Mouse (Mus musculus) erythroblast, embryonic 14.5 days (primary cell): ENCODE results near the gene Gdpd5.

Experiments
- GATA1 ChIP-seq: IDR thresholded peaks from 2 replicates; pipeline ENCODE4 v1.6.1; 2012; ENCODE audit warnings: low read length, inconsistent platforms, mixed read lengths
- TAL1 ChIP-seq: IDR thresholded peaks from 3 replicates; pipeline ENCODE4 v1.6.1; 2012; ENCODE audit warnings: low read length, inconsistent platforms, mixed read lengths

DNA sequence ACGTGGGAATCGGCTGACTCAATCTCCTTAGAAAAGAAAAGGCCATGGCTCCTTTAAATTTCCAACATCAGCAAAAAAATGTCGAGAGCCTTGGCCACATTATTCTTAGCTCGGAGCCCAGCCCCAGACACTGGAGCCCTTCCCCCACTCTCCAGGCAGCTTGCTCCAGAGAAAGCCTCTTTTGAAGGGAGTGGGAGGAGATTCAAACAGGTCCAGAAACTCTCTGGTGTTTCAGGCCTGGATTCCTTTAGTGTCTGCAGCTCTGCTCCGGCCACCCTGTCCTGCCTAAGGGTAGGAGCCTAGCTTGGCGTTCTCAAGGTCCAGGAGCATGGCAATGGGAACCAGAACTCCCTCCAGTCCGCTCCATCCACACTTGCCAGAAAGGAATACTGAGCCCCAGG lies 25.5 kb upstream of the Gdpd5 start:
- TF ChIP-seq GATA1, result no peak
- TF ChIP-seq TAL1, result no peak
